Mouse (Mus musculus) kidney, adult 9 months (tissue): ENCODE measurements around the gene Sec1.

ENCODE experiments used
- DNase-seq: peaks from one replicate; pipeline ENCODE4 v3.0.0; 2022

Gene Sec1

DNA sequence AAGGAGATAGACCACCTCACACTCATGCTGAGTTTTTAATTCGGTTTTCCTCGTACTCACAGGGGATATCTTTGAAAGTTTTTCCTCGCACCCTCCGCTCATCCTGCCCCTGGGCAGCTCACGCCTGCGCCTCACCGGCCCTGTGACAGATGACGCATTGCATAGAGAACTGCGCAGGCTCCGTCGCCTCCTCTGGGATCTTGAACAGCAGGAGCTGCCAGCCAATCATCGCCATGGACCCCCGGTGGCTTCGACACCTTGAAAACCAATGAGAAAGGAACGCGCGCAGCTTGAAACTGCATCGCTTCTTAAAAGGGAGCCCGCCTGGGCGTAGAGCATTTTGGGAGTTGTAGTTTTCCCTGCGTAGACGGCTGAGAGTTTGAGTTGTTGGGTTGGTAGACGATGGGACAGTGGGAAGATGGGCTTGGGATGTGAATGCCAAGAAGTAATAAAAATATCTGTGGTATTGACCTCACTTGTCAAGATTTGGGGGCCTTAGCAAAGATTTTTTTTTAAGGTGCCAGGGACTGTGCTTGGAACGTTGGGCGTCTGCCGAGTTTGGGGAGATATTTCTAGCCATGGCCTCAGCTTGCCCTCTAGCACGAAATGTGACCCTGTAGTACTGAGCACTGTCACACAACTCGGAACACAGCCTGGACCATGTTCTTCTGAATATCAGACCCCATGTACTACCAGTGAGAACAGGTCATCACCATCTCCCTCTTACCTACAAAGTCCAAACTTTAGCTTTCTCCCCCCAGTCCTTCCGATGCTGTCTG is 55.4 kb downstream of the Sec1 start:
- DNase-seq = peak; percentile 94

DNA sequence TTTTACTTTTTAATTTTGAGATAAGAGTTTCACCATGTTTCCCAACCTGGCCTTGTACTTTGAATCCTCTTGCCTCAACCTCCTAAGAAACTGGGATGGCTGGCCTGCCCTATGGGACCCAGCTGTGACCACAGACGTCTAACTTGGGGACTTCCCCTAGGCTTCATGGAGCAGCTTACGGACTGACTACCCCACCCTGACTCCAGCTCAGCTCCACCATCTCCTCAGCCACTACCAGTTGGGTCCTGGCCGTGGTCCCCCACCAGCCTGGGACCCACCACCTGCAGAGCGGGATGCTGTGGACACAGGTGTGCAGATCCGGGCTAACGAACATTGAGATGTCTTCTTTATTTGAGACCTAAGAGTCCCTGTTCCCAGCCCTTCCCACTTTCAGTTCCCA is 56.5 kb downstream of the Sec1 start:
- no peak for DNase-seq

DNA sequence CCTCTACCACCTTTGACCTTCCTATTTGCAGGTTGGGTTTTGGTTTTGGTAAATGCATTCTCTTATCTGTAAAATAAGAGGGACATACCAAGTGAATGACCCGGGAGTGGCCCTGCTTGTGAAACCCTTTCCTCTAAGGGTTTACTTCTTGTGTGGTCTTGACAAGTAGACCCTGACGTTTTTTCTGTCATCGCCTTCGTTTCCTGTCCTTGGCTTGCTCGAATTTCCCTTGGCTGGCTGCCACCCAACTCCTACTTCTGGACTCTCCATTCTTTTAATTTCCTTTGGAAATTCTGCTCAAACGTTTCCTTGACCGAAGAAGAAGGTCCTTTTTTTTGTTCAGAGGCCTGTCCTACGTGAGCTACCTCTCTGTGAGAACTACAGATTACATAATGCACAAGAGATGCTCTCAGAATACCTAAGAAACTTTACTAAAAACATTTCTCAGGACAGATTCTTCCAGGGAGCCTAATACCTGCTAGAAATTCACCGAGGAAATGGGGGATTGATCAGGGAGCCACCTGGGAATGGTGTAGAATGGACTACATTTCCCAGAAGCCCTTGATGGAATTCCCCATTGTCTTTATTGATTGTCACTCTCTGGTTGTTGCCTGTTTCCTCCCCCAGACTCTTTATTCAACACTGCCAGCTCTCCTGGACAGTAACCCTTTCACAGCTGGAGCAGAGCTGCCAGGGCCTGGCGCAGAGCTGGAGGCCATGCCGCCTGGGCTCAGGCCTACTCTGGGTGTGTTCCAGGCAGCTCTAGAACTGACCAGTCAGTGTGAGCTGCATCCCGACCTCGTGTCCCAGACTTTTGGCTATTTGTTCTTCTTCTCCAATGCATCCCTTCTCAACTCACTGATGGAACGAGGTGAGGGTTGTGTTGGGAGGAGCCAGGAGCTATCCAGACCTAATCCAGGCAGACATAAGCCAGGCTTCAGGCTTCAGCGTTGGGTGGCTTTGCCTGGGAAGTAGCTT is 58.2 kb downstream of the Sec1 start:
- DNase-seq = no peak

DNA sequence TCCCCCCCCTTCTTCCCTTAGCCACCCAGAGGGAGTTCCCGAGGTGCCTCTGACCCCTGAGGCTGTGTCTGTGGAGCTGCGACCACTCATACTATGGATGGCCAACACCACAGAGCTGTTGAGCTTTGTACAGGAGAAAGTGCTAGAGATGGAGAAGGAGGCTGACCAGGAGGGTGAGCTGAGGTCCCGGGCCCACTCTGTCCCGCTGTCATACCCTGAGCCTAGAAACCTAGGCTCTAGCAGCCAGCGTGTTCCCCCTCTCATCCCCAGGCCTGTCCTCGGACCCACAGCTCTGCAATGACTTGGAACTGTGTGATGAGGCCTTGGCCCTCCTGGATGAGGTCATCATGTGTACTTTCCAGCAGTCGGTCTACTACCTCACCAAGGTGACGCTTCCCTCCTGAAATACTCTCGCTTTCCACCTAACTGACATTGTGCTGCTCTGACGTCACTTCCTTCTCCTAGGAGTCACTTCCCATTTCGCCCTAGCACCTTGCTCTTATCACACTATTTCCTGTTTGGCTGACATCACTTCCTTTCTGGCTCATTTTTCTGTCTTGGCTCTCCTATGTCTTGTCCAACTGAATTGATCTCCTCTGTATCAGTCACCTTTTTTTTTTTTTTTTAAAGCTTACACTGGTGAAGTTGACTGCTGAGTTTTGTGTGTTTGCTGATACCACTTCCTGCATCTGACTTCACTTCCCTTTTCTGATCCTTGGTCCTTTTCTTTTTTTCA is 59.1 kb downstream of the Sec1 start:
- DNase-seq = peak; percentile 63

DNA sequence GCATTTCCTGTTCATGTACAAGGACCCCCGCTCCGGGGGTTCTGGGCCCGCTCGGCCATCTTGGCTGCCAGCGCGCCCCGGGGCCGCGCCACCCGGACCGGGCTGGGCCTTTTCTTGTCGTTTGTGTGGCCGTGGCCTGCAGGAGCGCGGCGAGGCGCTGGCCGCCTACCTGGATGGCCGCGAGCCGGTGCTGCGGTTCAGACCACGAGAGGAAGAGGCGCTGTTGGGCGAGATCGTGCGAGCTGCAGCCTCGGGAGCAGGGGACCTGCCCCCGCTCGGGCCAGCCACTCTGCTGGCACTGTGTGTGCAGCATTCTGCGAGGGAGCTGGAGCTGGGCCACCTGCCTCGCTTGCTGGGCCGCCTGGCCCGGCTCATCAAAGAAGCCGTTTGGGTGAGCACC is 61.7 kb downstream of the Sec1 start:
- DNase-seq = no peak

DNA sequence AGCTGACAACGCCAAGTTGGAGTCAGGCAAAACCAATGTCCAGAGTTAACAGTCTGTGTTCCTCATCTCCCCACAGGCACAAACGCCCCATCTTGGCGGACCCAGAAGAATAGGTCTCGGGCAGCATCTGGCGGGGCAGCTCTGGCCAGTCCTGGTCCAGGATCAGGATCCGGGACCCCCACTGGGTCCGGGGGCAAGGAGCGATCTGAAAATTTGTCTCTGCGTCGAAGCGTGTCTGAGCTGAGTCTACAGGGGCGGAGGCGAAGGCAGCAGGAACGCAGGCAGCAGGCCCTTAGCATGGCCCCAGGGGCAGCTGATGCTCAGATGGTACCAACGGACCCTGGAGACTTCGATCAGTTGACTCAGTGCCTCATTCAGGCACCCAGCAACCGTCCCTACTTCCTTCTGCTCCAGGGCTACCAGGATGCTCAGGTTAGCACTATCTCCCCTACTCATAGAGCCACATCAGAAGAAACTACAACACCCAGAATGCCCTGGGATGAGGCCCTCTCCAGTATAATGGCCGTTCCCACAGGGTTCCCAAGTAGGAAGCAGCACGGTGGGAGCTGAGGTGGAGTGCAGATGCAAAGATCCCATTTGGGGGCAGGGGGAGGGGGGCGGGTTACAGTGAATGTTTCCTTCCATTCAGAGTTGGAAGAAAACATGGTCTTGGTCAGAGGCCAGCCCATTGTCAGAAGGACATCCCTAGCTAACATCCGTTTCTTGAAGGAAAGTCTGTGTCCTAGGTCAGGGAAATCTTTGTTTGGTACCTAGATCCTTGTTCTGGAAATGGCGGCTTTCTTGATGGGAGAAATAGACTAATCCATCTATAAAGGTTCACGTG is 63.9 kb downstream of the Sec1 start:
- no peak for DNase-seq

DNA sequence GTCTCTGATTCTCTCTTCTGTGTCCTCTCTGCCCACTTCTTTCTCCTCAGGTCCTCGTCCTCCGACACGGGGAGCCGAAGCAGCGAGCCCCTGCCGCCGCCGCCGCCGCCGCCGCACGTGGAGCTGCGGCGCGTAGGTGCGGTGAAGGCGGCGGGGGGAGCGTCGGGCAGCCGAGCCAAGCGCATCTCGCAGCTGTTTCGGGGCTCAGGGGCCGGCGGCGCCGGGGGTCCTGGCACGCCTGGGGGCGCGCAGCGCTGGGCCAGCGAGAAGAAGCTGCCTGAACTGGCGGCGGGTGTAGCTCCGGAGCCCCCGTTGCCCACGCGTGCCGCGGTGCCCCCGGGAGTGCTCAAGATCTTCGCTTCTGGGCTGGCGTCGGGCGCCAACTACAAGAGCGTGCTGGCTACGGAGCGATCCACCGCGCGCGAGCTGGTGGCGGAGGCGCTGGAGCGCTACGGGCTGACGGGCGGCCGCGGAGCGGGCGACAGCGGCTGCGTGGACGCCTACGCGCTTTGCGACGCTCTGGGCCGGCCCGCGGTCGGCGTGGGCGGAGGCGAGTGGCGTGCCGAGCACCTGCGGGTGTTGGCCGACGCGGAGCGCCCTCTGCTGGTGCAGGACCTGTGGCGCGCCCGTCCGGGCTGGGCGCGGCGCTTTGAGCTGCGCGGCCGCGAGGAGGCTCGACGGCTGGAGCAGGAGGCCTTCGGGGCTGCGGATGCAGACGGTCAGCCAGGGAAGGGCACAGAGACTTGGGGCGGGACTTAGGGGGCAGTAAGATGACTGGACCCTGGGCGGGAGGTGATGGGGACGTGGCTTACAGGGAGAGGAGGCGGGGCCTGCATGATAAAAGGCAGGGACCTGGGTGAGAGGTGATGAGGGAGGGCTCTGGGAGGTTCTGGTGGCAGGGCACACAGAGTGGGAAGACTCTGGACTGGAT is 65.6 kb downstream of the Sec1 start:
- DNase-seq = peak; percentile 86
